8 mouse cellular contexts compared by ENCODE assay signal in the genomic region with DNA sequence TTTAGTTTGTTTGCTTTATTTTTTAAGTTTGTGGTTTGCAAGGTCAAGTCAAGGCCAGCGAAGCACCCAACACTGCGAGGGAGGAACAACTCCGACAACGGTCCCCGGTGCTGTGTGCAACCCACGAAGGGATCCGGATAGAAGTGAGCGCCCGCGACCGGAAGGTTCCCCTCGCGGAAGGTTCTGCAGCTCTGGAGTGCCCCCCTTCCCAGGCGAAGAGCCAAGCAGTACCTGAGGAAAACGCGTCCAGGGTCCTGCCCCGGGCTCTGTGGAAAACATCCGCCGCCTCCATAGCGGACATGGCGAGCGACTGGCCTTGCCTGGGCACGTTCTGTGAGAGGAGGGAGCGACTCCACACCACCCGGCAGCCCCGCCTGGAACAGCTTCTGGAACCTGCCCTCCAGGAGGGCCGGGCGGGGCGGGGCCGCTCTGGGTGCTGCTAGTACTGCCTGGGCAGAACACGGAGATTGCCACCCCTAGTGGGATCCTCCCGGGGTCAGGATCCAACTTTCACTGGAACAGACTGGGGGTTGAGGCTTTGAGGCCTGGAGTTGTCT. TPM values are rescaled to one million over a fixed set of nuclear protein-coding genes. Genes with fewer than 3 reads are reported as not detected.
A peak's percentile ranks its signal among the peaks of the same experiment; 100 is the strongest.
DNase-seq lines count a peak whose midpoint lies in the region; ATAC-seq lines count a peak whose summit lies in the region.

A gene (minus strand): TSS at position 411 of the 557 bp plus-strand sequence.

- under 1% methylated on average over 32 of the region's 32 CpGs for WGBS in hindbrain, embryonic 10.5 days

- peaks cover 14% of the 10 kb centered on the region for H3K4me1 ChIP-seq in hindbrain, embryonic 10.5 days (replicated peaks)

- no peaks in the 10 kb centered on the region for H3K36me3 ChIP-seq in hindbrain, embryonic 10.5 days

- peak; percentile 93 for DNase-seq in MN1 (ENCODE audit: low spot score)
- peak; percentile 91 for DNase-seq in cerebellum, adult 9-10 months
- DNase-seq in hindbrain, embryonic 10.5 days (ENCODE audit: low spot score), result peak; percentile 85
- DNase-seq in layer of hippocampus, postnatal 10 days (ENCODE audit: low spot score in 2 of 2), result peak; percentile 93 to 94
- DNase-seq in lung, postnatal 10 days, result peak; percentile 93
- peak; percentile 91 for DNase-seq in ovary, postnatal 36 days (ENCODE audit: low spot score)
- DNase-seq in thymus, postnatal 25 days, result peak; percentile 93

- peak within 1 kb of the TSS; percentile 93 for H3K27ac ChIP-seq in hindbrain, embryonic 10.5 days

- H3K4me3 ChIP-seq in hindbrain, embryonic 10.5 days, result peak within 1 kb of the TSS; percentile 66

- no peaks in the 10 kb centered on the region for H3K9me3 ChIP-seq in hindbrain, embryonic 10.5 days

- peak; percentile 96 for ATAC-seq in frontal cortex, adult (ENCODE audit: low TSS enrichment)

- H3K27me3 ChIP-seq in hindbrain, embryonic 10.5 days (ENCODE audit: insufficient read depth, poor library complexity, severe bottlenecking), result no peaks in the 10 kb centered on the region

RNA-seq across cellular contexts. Expression of the gene that starts here (rescaled TPM):
- polyA plus RNA-seq in hindbrain, embryonic 10.5 days (2016; fragmentation: Nextera tagmentation; extraction: Ambion mirVana), result 12.9 and 14.3 TPM in 2 replicates
- 10 to 100 TPM; 22.5 to 23.6 TPM for total RNA-seq in layer of hippocampus, postnatal 10 days (2021)

Comparison
In these comparisons a context has a peak if more than half of its experiments do, and no peak if none do; other contexts are left out.
1. Peak in every context shown above with its lines: DNase-seq, ATAC-seq, H3K4me3 ChIP-seq and H3K27ac ChIP-seq.